Mouse (Mus musculus) retina, embryonic 14.5 days (tissue): Measurements from ENCODE around the gene Uhrf1bp1.

ENCODE experiments used
- DNase-seq: peaks from one replicate; pipeline ENCODE4 v3.0.0-alpha.2; 2015; ENCODE audit warnings: low spot score

Uhrf1bp1 gene

GRCm38 (mm10) chr17:27911371-27911770 lies 55.1 kb downstream of the Uhrf1bp1 start:
- no peak for DNase-seq

- DNase-seq = no peak
Observed at GRCm38 (mm10) chr17:27914742-27915141, 58.5 kb downstream of the Uhrf1bp1 start.

- no peak for DNase-seq
Observed at GRCm38 (mm10) chr17:27916366-27916765, 60.1 kb downstream of the Uhrf1bp1 start.

- no peak for DNase-seq
Observed at GRCm38 (mm10) chr17:27920676-27921075, 64.4 kb downstream of the Uhrf1bp1 start.

GRCm38 (mm10) chr17:27922174-27922712 lies 66.0 kb downstream of the Uhrf1bp1 start:
- DNase-seq = no peak

- no peak for DNase-seq
Observed at GRCm38 (mm10) chr17:27925054-27925453, 68.8 kb downstream of the Uhrf1bp1 start.

GRCm38 (mm10) chr17:27925504-27925903 lies 69.3 kb downstream of the Uhrf1bp1 start:
- no peak for DNase-seq

GRCm38 (mm10) chr17:27930291-27930690 lies 74.0 kb downstream of the Uhrf1bp1 start:
- DNase-seq = no peak

- no peak for DNase-seq
Observed at GRCm38 (mm10) chr17:27931826-27932225, 75.6 kb downstream of the Uhrf1bp1 start.

- DNase-seq = no peak
Observed at GRCm38 (mm10) chr17:27934136-27934910, 78.1 kb downstream of the Uhrf1bp1 start.

GRCm38 (mm10) chr17:27935091-27935490 lies 78.8 kb downstream of the Uhrf1bp1 start:
- DNase-seq = no peak

- DNase-seq = no peak
Observed at GRCm38 (mm10) chr17:27937054-27937615, 80.9 kb downstream of the Uhrf1bp1 start.

- no peak for DNase-seq
Observed at GRCm38 (mm10) chr17:27938121-27938754, 82.0 kb downstream of the Uhrf1bp1 start.

GRCm38 (mm10) chr17:27939028-27939427 lies 82.8 kb downstream of the Uhrf1bp1 start:
- no peak for DNase-seq

- no peak for DNase-seq
Observed at GRCm38 (mm10) chr17:27940352-27940751, 84.1 kb downstream of the Uhrf1bp1 start.

GRCm38 (mm10) chr17:27941178-27941577 lies 84.9 kb downstream of the Uhrf1bp1 start:
- no peak for DNase-seq

GRCm38 (mm10) chr17:27941698-27942097 lies 85.5 kb downstream of the Uhrf1bp1 start:
- no peak for DNase-seq

GRCm38 (mm10) chr17:27942131-27942530 lies 85.9 kb downstream of the Uhrf1bp1 start:
- DNase-seq = no peak

- DNase-seq = no peak
Observed at GRCm38 (mm10) chr17:27945546-27946216, 89.4 kb downstream of the Uhrf1bp1 start.

GRCm38 (mm10) chr17:27946371-27946770 lies 90.1 kb downstream of the Uhrf1bp1 start:
- DNase-seq = no peak

GRCm38 (mm10) chr17:27947155-27947554 lies 90.9 kb downstream of the Uhrf1bp1 start:
- no peak for DNase-seq
